Mouse (Mus musculus): ENCODE results near the gene Glis3. TPM values are rescaled to one million over a fixed set of nuclear protein-coding genes. Genes with fewer than 3 reads are reported as not detected.

Gene Glis3
- polyA plus RNA-seq, 1 experiment from 2014 or later = 6.0 TPM

DNA sequence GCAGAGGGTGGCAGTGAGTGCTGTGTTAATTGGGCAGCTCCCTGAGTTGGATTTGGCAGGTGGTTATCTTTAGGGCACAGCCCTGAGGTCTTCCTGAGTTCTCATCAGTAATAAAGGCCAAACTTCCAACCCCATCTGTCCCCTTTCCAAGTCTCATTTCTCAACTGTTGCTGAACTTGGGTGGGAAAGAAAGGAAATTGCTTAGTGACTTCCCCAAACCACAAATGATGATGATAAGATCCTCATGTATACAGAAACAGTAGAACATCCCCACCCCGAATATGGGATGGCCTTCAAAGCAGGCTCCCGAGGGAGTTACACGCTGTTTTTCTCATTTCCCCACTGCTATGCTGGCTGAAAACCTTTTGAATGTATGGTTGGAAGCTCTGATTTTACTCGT, 34.8 kb upstream of the Glis3 start:
- 74% methylated on average over 4 of the region's 4 CpGs for WGBS
- ATAC-seq (replicated peaks; ENCODE audit: low FRiP score, low read depth) = no peak

DNA sequence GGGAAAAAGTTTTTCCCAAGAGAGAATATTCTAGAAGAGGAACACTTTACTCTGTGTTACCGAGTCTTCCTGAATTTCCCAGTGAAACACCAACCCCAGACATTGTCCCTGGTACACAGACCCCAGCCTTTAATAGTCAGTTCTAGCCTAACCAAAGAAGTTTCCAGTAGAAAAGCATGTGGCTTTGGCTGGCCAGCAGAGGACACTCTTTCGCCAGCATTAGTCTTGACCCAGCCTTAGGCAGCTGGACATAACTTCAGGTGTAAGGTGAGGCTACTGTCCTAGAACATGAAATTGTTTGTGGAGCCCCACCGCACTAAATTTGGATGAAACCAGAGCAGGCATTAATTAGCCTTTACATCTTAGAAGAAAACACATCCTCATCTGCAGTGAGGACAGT, 17.8 kb upstream of the Glis3 start:
- peak; percentile 63 for TF ChIP-seq CTCF (IDR thresholded peaks at IDR 0.05; ENCODE audit: low read depth)
- Histone ChIP-seq H3K27me3 (ENCODE audit: insufficient read depth, low read length) (no peaks in the 10 kb centered on the region), H3K36me3 (ENCODE audit: insufficient read depth, low read length) (no peaks in the 10 kb centered on the region), H3K4me2 (ENCODE audit: low read length) (no peak overlapping the region), H3K4me3 (replicated peaks; ENCODE audit: low read depth, low read length) (no peak overlapping the region), H3K4me1 (replicated peaks; ENCODE audit: insufficient read depth, low read length) (no peaks in the 10 kb centered on the region), H3K9ac (ENCODE audit: low read depth, low read length) (no peak overlapping the region), H3K9me3 (replicated peaks; ENCODE audit: low read length) (no peaks in the 10 kb centered on the region), H3K27ac (no peak overlapping the region)
- 77% methylated on average over 3 of the region's 3 CpGs for WGBS
- ATAC-seq (replicated peaks; ENCODE audit: low FRiP score, low read depth) (no peak), DNase-seq (ENCODE audit: low spot score) (no peak)

More for the DNA sequence above, 34.8 kb upstream of the Glis3 start:
- Histone ChIP-seq H3K27ac (no peak overlapping the region), H3K9me3 (replicated peaks; ENCODE audit: low read length) (no peaks in the 10 kb centered on the region), H3K4me2 (ENCODE audit: low read length) (no peak overlapping the region), H3K4me1 (replicated peaks; ENCODE audit: insufficient read depth, low read length) (no peaks in the 10 kb centered on the region), H3K9ac (ENCODE audit: low read depth, low read length) (no peak overlapping the region), H3K36me3 (ENCODE audit: insufficient read depth, low read length) (no peaks in the 10 kb centered on the region), H3K4me3 (replicated peaks; ENCODE audit: low read depth, low read length) (no peak overlapping the region), H3K27me3 (ENCODE audit: insufficient read depth, low read length) (no peaks in the 10 kb centered on the region)
- DNase-seq (ENCODE audit: low spot score) = peak; percentile 52
- no peak for TF ChIP-seq CTCF (IDR thresholded peaks at IDR 0.05; ENCODE audit: low read depth)

GRCm38 (mm10) chr19:28686398-28686797, 6.5 kb upstream of the Glis3 start:
- Histone ChIP-seq H3K27ac (no peak overlapping the region), H3K27me3 (ENCODE audit: insufficient read depth, low read length) (no peaks in the 10 kb centered on the region), H3K9ac (ENCODE audit: low read depth, low read length) (no peak overlapping the region), H3K4me1 (replicated peaks; ENCODE audit: insufficient read depth, low read length) (no peaks in the 10 kb centered on the region), H3K9me3 (replicated peaks; ENCODE audit: low read length) (no peaks in the 10 kb centered on the region), H3K4me3 (replicated peaks; ENCODE audit: low read depth, low read length) (no peak overlapping the region), H3K4me2 (ENCODE audit: low read length) (no peak overlapping the region), H3K36me3 (ENCODE audit: insufficient read depth, low read length) (no peaks in the 10 kb centered on the region)
- DNase-seq (ENCODE audit: low spot score) (peak; percentile 15), ATAC-seq (replicated peaks; ENCODE audit: low FRiP score, low read depth) (no peak; the same call in 1 of the 2 replicates)
- WGBS = 49% methylated on average over 4 of the region's 4 CpGs
- TF ChIP-seq CTCF (IDR thresholded peaks at IDR 0.05; ENCODE audit: low read depth) = no peak

DNA sequence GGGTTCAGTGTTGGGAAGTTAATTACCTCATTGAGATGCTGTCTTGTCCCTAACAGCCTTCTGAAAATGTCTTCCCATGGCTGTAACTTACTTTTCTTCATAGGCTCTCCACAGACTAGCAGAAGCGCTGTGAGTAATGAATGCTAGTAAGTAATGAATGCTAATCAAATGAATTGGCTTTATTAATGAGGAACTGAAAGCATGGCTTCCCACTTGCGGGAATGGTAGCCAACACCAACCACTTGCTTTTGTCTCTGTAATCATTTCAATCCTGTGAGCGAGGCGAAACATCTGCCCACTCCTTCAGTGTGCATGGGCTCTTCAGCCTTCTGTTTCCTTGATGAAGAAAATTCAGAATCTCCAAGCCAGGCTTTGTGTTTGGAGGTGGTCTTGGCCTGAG, 5.6 kb upstream of the Glis3 start:
- Histone ChIP-seq H3K4me2 (ENCODE audit: low read length) (no peak overlapping the region), H3K27ac (no peak overlapping the region), H3K36me3 (ENCODE audit: insufficient read depth, low read length) (no peaks in the 10 kb centered on the region), H3K27me3 (ENCODE audit: insufficient read depth, low read length) (no peaks in the 10 kb centered on the region), H3K4me3 (replicated peaks; ENCODE audit: low read depth, low read length) (no peak overlapping the region), H3K9me3 (replicated peaks; ENCODE audit: low read length) (no peaks in the 10 kb centered on the region), H3K9ac (ENCODE audit: low read depth, low read length) (no peak overlapping the region), H3K4me1 (replicated peaks; ENCODE audit: insufficient read depth, low read length) (no peaks in the 10 kb centered on the region)
- TF ChIP-seq CTCF (IDR thresholded peaks at IDR 0.05; ENCODE audit: low read depth) = no peak
- ATAC-seq (replicated peaks; ENCODE audit: low FRiP score, low read depth) (no peak), DNase-seq (ENCODE audit: low spot score) (no peak)
- WGBS = 96% methylated on average over 4 of the region's 4 CpGs

DNA sequence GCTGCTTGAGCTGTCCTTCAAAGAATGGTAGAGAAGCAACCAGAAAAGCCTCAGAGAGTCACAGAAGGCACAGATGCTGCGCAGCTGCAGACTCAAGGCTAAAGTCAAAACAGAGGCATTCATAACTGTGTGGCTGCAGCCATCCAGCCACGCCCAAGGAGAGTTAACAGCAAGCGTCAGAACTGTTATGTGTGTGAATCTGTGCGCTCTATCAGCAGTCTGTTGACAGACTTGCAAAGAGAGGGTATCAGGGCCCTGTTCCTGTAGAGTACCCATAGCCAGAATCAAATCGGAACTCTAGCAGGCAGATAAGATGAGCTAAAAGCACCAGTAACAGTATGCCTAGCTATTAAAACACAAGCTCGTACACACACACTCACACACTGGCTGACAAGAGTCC, 4.5 kb upstream of the Glis3 start:
- DNase-seq (ENCODE audit: low spot score) (no peak), ATAC-seq (replicated peaks; ENCODE audit: low FRiP score, low read depth) (no peak)
- H3K27me3 ChIP-seq (ENCODE audit: insufficient read depth, low read length) = no peaks in the 10 kb centered on the region
- no peak overlapping the region for H3K4me3 ChIP-seq (replicated peaks; ENCODE audit: low read depth, low read length)
- TF ChIP-seq CTCF (IDR thresholded peaks at IDR 0.05; ENCODE audit: low read depth) = no peak
- no peaks in the 10 kb centered on the region for H3K9me3 ChIP-seq (replicated peaks; ENCODE audit: low read length)
- 90% methylated on average over 6 of the region's 6 CpGs for WGBS
- H3K9ac ChIP-seq (ENCODE audit: low read depth, low read length) = no peak overlapping the region
- H3K27ac ChIP-seq = no peak overlapping the region
- no peaks in the 10 kb centered on the region for H3K36me3 ChIP-seq (ENCODE audit: insufficient read depth, low read length)
- no peak overlapping the region for H3K4me2 ChIP-seq (ENCODE audit: low read length)
- no peaks in the 10 kb centered on the region for H3K4me1 ChIP-seq (replicated peaks; ENCODE audit: insufficient read depth, low read length)

DNA sequence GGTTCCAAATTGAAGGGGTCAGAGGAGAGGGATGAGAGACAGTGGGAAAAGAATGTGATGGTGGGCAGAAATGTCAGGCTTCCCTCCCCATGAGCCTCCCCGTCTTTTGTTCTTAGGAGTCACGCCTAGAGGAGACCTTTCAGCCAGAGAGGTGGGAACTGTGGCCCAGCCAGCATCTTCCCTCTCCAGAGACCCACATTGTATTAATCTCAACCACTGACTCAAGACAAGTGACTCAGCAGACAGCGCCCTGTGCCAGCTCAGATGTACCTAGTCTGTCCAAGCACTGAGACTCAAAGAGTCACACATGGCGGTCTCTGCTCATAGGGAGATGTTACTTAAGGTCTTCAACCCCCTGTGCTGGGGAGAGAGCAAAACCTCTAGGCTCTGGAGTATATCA, 3.5 kb upstream of the Glis3 start:
- Histone ChIP-seq H3K27me3 (ENCODE audit: insufficient read depth, low read length) (no peaks in the 10 kb centered on the region), H3K9me3 (replicated peaks; ENCODE audit: low read length) (no peaks in the 10 kb centered on the region), H3K27ac (no peak overlapping the region), H3K4me1 (replicated peaks; ENCODE audit: insufficient read depth, low read length) (no peaks in the 10 kb centered on the region), H3K4me3 (replicated peaks; ENCODE audit: low read depth, low read length) (no peak overlapping the region), H3K9ac (ENCODE audit: low read depth, low read length) (no peak overlapping the region), H3K4me2 (ENCODE audit: low read length) (no peak overlapping the region), H3K36me3 (ENCODE audit: insufficient read depth, low read length) (no peaks in the 10 kb centered on the region)
- DNase-seq (ENCODE audit: low spot score) = no peak
- 93% methylated on average over 4 of the region's 4 CpGs for WGBS
- ATAC-seq (replicated peaks; ENCODE audit: low FRiP score, low read depth) = no peak
- no peak for TF ChIP-seq CTCF (IDR thresholded peaks at IDR 0.05; ENCODE audit: low read depth)

- Histone ChIP-seq H3K9ac (ENCODE audit: low read depth, low read length) (peak overlapping the region; percentile 76), H3K27ac (peak overlapping the region; percentile 83), H3K9me3 (replicated peaks; ENCODE audit: low read length) (no peaks in the 10 kb centered on the region), H3K4me1 (replicated peaks; ENCODE audit: insufficient read depth, low read length) (peaks cover 6% of the 10 kb centered on the region; the same call in 1 of the 2 replicates), H3K36me3 (ENCODE audit: insufficient read depth, low read length) (no peaks in the 10 kb centered on the region), H3K27me3 (ENCODE audit: insufficient read depth, low read length) (no peaks in the 10 kb centered on the region), H3K4me3 (replicated peaks; ENCODE audit: low read depth, low read length) (peak overlapping the region; percentile 81), H3K4me2 (ENCODE audit: low read length) (peak overlapping the region; percentile 99)
- DNase-seq (ENCODE audit: low spot score) = peak; percentile 56
- ATAC-seq (replicated peaks; ENCODE audit: low FRiP score, low read depth) = peak; percentile 11; the same call in 1 of the 2 replicates
- WGBS = under 1% methylated on average over 28 of the region's 28 CpGs
- no peak for TF ChIP-seq CTCF (IDR thresholded peaks at IDR 0.05; ENCODE audit: low read depth)
These were observed 544 bp downstream of the Glis3 start for GRCm38 (mm10) chr19:28679291-28679775.

Data from kidney, postnatal 0 days (tissue).